Mouse (Mus musculus) ovary, adult 10 weeks (tissue): Measurements from ENCODE around the gene Lrrc57. TPM values are rescaled to one million over a fixed set of nuclear protein-coding genes. Genes with fewer than 3 reads are reported as not detected.

ENCODE experiments used
- polyA plus RNA-seq: library from polyadenylated mRNA; stranded (reverse); fragments of 350-450 nt; fragmentation: Illumina TruSeq; extraction: RNeasy Lipid Tissue Mini Kit (QIAGEN cat#74804); gene quantifications from one replicate; pipeline ENCODE4 v1.2.3, GENCODE M21; 2014

Lrrc57 gene
- 38.4 TPM for polyA plus RNA-seq

DNA sequence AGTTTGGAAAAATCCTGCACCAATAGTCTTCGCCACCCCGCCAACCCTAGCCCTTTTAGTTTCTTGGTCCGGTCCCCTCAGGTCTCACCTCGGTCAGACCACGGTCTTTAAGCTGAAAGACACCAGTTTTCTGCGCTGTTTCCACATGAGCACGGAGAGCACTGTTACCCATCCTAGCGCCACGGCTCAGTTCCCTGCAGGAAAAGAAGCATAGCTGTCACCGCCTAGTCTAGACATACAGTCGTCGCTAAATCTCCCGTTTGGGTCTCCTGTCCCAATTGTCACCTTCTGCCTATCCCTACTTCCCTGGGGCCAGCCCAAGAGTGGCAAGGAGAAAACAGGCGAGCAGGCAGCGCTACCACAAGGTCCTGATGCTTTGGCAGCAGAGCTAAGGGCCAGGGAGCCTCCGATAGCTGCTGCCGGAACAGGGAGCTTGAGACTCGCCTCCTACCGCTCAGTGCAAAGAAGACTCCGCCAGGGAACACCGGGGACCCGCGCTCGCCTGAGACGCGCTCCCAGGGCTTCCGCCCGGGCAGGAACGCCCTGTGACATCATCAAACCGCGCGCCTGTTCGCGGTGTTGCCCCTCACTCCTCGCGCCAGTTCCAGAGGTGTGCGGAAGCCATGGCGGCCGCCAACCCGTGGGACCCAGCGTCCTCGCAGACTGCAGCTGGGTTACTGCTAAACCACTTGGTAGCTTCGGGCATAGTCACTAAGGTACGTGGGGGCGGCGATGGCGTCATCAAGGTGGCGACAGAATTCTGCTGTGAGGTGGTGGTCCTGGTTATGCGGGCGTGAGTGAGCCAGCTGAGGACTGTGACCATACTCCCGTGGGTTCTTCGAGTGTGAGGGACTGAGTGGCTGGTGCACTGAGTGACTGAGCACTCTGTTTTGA, at the start of gene Lrrc57, which contains the start of gene Haus2:
TSS of gene Lrrc57 (minus strand) at position 691 of the 894 bp plus-strand sequence.
TSS of gene Haus2 (plus strand) at position 554 of the 894 bp plus-strand sequence.

GRCm38 (mm10) chr2:120628886-120629735, 19.8 kb upstream of the Lrrc57 start, which contains the start of gene Stard9:
Stard9 (plus strand) TSS chr2:120629121.

GRCm38 (mm10) chr2:120566886-120567797, 42.2 kb downstream of the Lrrc57 start, which contains the start of gene Snap23:
Snap23 (plus strand) TSS chr2:120567671.

GRCm38 (mm10) chr2:120563235-120563990, 45.9 kb downstream of the Lrrc57 start, which contains the start of gene Zfp106:
Zfp106 (minus strand) TSS chr2:120563843.

Other genes starting within 250 kb of the Lrrc57 start
- gene Ganc, start 205.6 kb downstream of the Lrrc57 start, polyA plus RNA-seq: 23.1 TPM
- gene Tmem87a, start 205.4 kb downstream of the Lrrc57 start, polyA plus RNA-seq: 141 TPM
- not detected for gene Capn3, start 153.5 kb downstream of the Lrrc57 start, polyA plus RNA-seq
- gene Zfp106, start 45.7 kb downstream of the Lrrc57 start, polyA plus RNA-seq: 104 TPM
- gene Snap23, start 41.8 kb downstream of the Lrrc57 start, polyA plus RNA-seq: 159 TPM
- 55.3 TPM for gene Haus2, start 137 bp downstream of the Lrrc57 start, polyA plus RNA-seq
- 13.6 TPM for gene Stard9, start 19.6 kb upstream of the Lrrc57 start, polyA plus RNA-seq
- gene Cdan1, start 240.6 kb upstream of the Lrrc57 start, polyA plus RNA-seq: 5.5 TPM
- 25.9 TPM for gene Ttbk2, start 241.1 kb upstream of the Lrrc57 start, polyA plus RNA-seq